Mouse (Mus musculus) MEL (cell line): ENCODE measurements around the gene P4ha2. TPM values are rescaled to one million over a fixed set of nuclear protein-coding genes. Genes with fewer than 3 reads are reported as not detected.

Source experiments
- DNase-seq: peaks from one replicate; pipeline ENCODE4 v3.0.0; 2011; ENCODE audit warnings: low read depth, low spot score
- H3K27ac ChIP-seq: 2 replicates; pipeline ENCODE4 v1.5.1; 2012; ENCODE audit warnings: low read depth, mild to moderate bottlenecking, control low read depth, low read length, moderate library complexity; ENCODE audit not compliant: control insufficient read depth
- H3K27me3 ChIP-seq, 2 experiments: fragments of 150-350 bp in 1 of 2; sonication (generic) in 1 of 2; 2 replicates each; pipeline ENCODE4 v1.6.1; 2012; ENCODE audit warnings: low read length in 2 of 2, mild to moderate bottlenecking in 2 of 2, improper control_type of control experiment in 1 of 2, moderate library complexity in 1 of 2; ENCODE audit not compliant: insufficient read depth in 2 of 2, control insufficient read depth in 1 of 2
- H3K36me3 ChIP-seq, 2 experiments: 2 replicates each; pipeline ENCODE4 v1.6.1; 2012 to 2014; ENCODE audit warnings: low read length in 2 of 2, improper control_type of control experiment in 1 of 2, inconsistent platforms in 1 of 2, mild to moderate bottlenecking in 1 of 2; ENCODE audit not compliant: insufficient read depth in 2 of 2, control insufficient read depth in 1 of 2
- H3K4me1 ChIP-seq, 2 experiments: fragments of 150-350 bp in 1 of 2; sonication (generic) in 1 of 2; 2 replicates each; pipeline ENCODE4 v1.6.1; 2012; ENCODE audit warnings: low read length in 2 of 2, improper control_type of control experiment in 1 of 2, mild to moderate bottlenecking in 1 of 2; ENCODE audit not compliant: insufficient read depth in 2 of 2, control insufficient read depth in 1 of 2
- H3K4me3 ChIP-seq, 2 experiments: fragments of 150-350 bp in 1 of 2; sonication (generic) in 1 of 2; 2 replicates each; pipeline ENCODE4 v1.5.1; 2012; ENCODE audit warnings: low read depth in 2 of 2, low read length in 2 of 2, mild to moderate bottlenecking in 2 of 2, moderate library complexity in 2 of 2, control low read depth in 1 of 2, improper control_type of control experiment in 1 of 2; ENCODE audit not compliant: control insufficient read depth in 1 of 2, insufficient read depth in 1 of 2
- H3K79me2 ChIP-seq: 2 replicates; pipeline ENCODE4 v1.6.1; 2012; ENCODE audit warnings: mild to moderate bottlenecking, low read length, moderate library complexity; ENCODE audit not compliant: control insufficient read depth, poor library complexity, insufficient read depth
- H3K9ac ChIP-seq: 2 replicates; pipeline ENCODE4 v1.6.1; 2012; ENCODE audit warnings: low read depth, mild to moderate bottlenecking, control low read depth, low read length, moderate library complexity; ENCODE audit not compliant: control insufficient read depth, poor library complexity, severe bottlenecking
- H3K9me3 ChIP-seq: fragments of 150-350 bp; sonication (generic); replicated peaks from 2 replicates; pipeline ENCODE4 v1.6.1; 2012; ENCODE audit warnings: mild to moderate bottlenecking, low read length, improper control_type of control experiment, moderate library complexity; ENCODE audit not compliant: insufficient read depth
- CHD1 ChIP-seq: IDR thresholded peaks from 2 replicates; pipeline ENCODE4 v1.6.1; 2012; ENCODE audit warnings: low read depth, mild to moderate bottlenecking, inconsistent platforms, low read length, improper control_type of control experiment
- CTCF ChIP-seq, 3 experiments: IDR thresholded peaks in 2 of 3; conservative IDR thresholded peaks in 1 of 3; 2 replicates each; pipeline ENCODE4 v1.5.1; 2011 to 2012; ENCODE audit warnings: low read length in 3 of 3, low read depth in 2 of 3, mild to moderate bottlenecking in 2 of 3, improper control_type of control experiment in 1 of 3, inconsistent platforms in 1 of 3, mixed read lengths in 1 of 3, moderate library complexity in 1 of 3; ENCODE audit not compliant: control insufficient read depth in 1 of 3, insufficient read depth in 1 of 3, poor library complexity in 1 of 3, severe bottlenecking in 1 of 3
- EP300 ChIP-seq, 2 experiments: IDR thresholded peaks; 2 replicates each; pipeline ENCODE4 v1.6.1; 2011; ENCODE audit warnings: improper control_type of control experiment in 2 of 2, low read length in 2 of 2, low read depth in 1 of 2, mild to moderate bottlenecking in 1 of 2
- ETS1 ChIP-seq: IDR thresholded peaks from 2 replicates; pipeline ENCODE4 v1.6.1; 2012; ENCODE audit warnings: low read depth, mild to moderate bottlenecking, inconsistent platforms, low read length, improper control_type of control experiment, moderate library complexity
- GABPA ChIP-seq: IDR thresholded peaks from 2 replicates; pipeline ENCODE4 v1.6.1; 2012; ENCODE audit warnings: low read depth, mild to moderate bottlenecking, inconsistent platforms, low read length, improper control_type of control experiment, moderate library complexity
- GATA1 ChIP-seq: IDR thresholded peaks from 2 replicates; pipeline ENCODE4 v1.6.1; 2011; ENCODE audit warnings: low read depth, low read length, improper control_type of control experiment
- HCFC1 ChIP-seq: IDR thresholded peaks from 2 replicates; pipeline ENCODE4 v1.6.1; 2012; ENCODE audit warnings: low read depth, mild to moderate bottlenecking, inconsistent platforms, low read length, improper control_type of control experiment, moderate library complexity
- MAFK ChIP-seq: IDR thresholded peaks from 2 replicates; pipeline ENCODE4 v1.6.1; 2011; ENCODE audit warnings: low read depth, mild to moderate bottlenecking, low read length, improper control_type of control experiment, borderline replicate concordance
- MAX ChIP-seq: IDR thresholded peaks from 2 replicates; pipeline ENCODE4 v1.6.1; 2011; ENCODE audit warnings: low read length, improper control_type of control experiment
- MXI1 ChIP-seq: IDR thresholded peaks from 2 replicates; pipeline ENCODE4 v1.6.1; 2011; ENCODE audit warnings: mild to moderate bottlenecking, low read depth, low read length, improper control_type of control experiment
- MYC ChIP-seq: IDR thresholded peaks from 2 replicates; pipeline ENCODE4 v1.6.1; 2011; ENCODE audit warnings: low read depth, mild to moderate bottlenecking, low read length, improper control_type of control experiment, moderate library complexity
- POLR2A ChIP-seq, 2 experiments: IDR thresholded peaks; 2 replicates each; pipeline ENCODE4 v1.6.1; 2011 to 2012; ENCODE audit warnings: low read length in 2 of 2, mild to moderate bottlenecking in 2 of 2, control low read depth in 1 of 2, improper control_type of control experiment in 1 of 2, low read depth in 1 of 2, moderate library complexity in 1 of 2; ENCODE audit not compliant: control insufficient read depth in 1 of 2, insufficient read depth in 1 of 2, poor library complexity in 1 of 2
- RCOR1 ChIP-seq: IDR thresholded peaks from 2 replicates; pipeline ENCODE4 v1.6.1; 2012; ENCODE audit warnings: low read depth, mild to moderate bottlenecking, inconsistent platforms, low read length, improper control_type of control experiment
- SIN3A ChIP-seq: IDR thresholded peaks from 2 replicates; pipeline ENCODE4 v1.6.1; 2012; ENCODE audit warnings: low read length, improper control_type of control experiment, inconsistent platforms
- SMC3 ChIP-seq: IDR thresholded peaks from 2 replicates; pipeline ENCODE4 v1.6.1; 2011; ENCODE audit warnings: low read depth, low read length, improper control_type of control experiment
- TBP ChIP-seq: IDR thresholded peaks from 2 replicates; pipeline ENCODE4 v1.8.0; 2011; ENCODE audit warnings: low read depth, low read length, improper control_type of control experiment
- ZMIZ1 ChIP-seq: IDR thresholded peaks from 2 replicates; pipeline ENCODE4 v1.6.1; 2012; ENCODE audit warnings: low read depth, mild to moderate bottlenecking, inconsistent platforms, low read length, improper control_type of control experiment, moderate library complexity
- ZNF384 ChIP-seq: IDR thresholded peaks from 2 replicates; pipeline ENCODE4 v1.6.1; 2012; ENCODE audit warnings: low read depth, mild to moderate bottlenecking, inconsistent platforms, low read length, improper control_type of control experiment
- polyA plus RNA-seq, 2 experiments: library from polyadenylated mRNA; stranded (reverse) in 1 of 2; unstranded in 1 of 2; fragments of >175 nt in 1 of 2; fragments of >200 nt in 1 of 2; gene quantifications; 2 replicates each; pipeline versions ENCODE4 v1.2.1 to v1.2.4; 2012; ENCODE audit warnings: low replicate concordance in 2 of 2, low read depth in 1 of 2; ENCODE audit not compliant: insufficient read length in 2 of 2, insufficient read depth in 1 of 2, missing spikeins in 1 of 2
- total RNA-seq: library from RNA; depleted of rRNA; stranded (reverse); fragments of 300-350 nt; gene quantifications from 2 replicates; pipeline ENCODE4 v1.2.3, GENCODE M21; 2012

P4ha2 gene
- total and polyA plus RNA-seq, 3 experiments, result 18.6 to 57.8 TPM; not detected in 1

GRCm38 (mm10) chr11:54091726-54092125 is 8.2 kb upstream of the P4ha2 start:
- DNase-seq, result peak; percentile 90
- peak overlapping the region; percentile 1 to 28; a peak in 3 of 4 replicates for H3K4me3 ChIP-seq
- H3K27ac ChIP-seq, result no peak overlapping the region
- TF ChIP-seq SMC3, result peak; percentile 28; the same call in 1 of the 2 replicates
- peak; percentile 43 to 70; a peak in 2 of 4 replicates for TF ChIP-seq EP300 (IDR thresholded peaks at IDR 0.05; ENCODE audit: low read depth in 1 of 2, low read length in 2 of 2)
- TF ChIP-seq MAX, result peak; percentile 18; the same call in 1 of the 2 replicates
- TF ChIP-seq TBP, result peak; percentile 68
- TF ChIP-seq CTCF (IDR thresholded peaks at IDR 0.05 in 2 of 3, conservative IDR thresholded peaks at IDR 0.05 in 1 of 3; ENCODE audit: control insufficient read depth in 1 of 3, insufficient read depth in 1 of 3, low read depth in 2 of 3, low read length in 3 of 3, poor library complexity in 1 of 3, severe bottlenecking in 1 of 3), result peak in 2 of 3 experiments; percentile 18 to 20; a peak in 2 of 6 replicates
- no peak for TF ChIP-seq HCFC1
- peak in 1 of 2 experiments; percentile 32; a peak in 1 of 4 replicates for TF ChIP-seq POLR2A (IDR thresholded peaks at IDR 0.05; ENCODE audit: control insufficient read depth in 1 of 2, insufficient read depth in 1 of 2, low read depth in 1 of 2, low read length in 2 of 2, poor library complexity in 1 of 2)
- no peak for TF ChIP-seq ZNF384
- TF ChIP-seq MYC, result peak; percentile 77
- TF ChIP-seq RCOR1, result peak; percentile 87
- TF ChIP-seq ETS1, result peak; percentile 52; the same call in 1 of the 2 replicates
- peak; percentile 45 for TF ChIP-seq SIN3A
- peak; percentile 65 for TF ChIP-seq GATA1
- TF ChIP-seq GABPA, result no peak
- TF ChIP-seq MXI1, result peak; percentile 59
- TF ChIP-seq CHD1, result no peak
- H3K9me3 ChIP-seq, result no peaks in the 10 kb centered on the region
- no peaks in the 10 kb centered on the region for H3K79me2 ChIP-seq
- peaks cover 0 to 18% of the 10 kb centered on the region in 2 experiments; a peak in 2 of 4 replicates for H3K36me3 ChIP-seq
- no peaks in the 10 kb centered on the region for H3K27me3 ChIP-seq
- H3K4me1 ChIP-seq, result peaks cover 7 to 23% of the 10 kb centered on the region in 2 experiments
- H3K9ac ChIP-seq, result no peak overlapping the region

- Histone ChIP-seq H3K4me3 (peak overlapping the region; percentile 1 to 28; a peak in 3 of 4 replicates), H3K27me3 (no peaks in the 10 kb centered on the region), H3K27ac (no peak overlapping the region), H3K4me1 (peaks cover 7 to 23% of the 10 kb centered on the region in 2 experiments), H3K9me3 (no peaks in the 10 kb centered on the region), H3K36me3 (peaks cover 0 to 18% of the 10 kb centered on the region in 2 experiments; a peak in 2 of 4 replicates), H3K9ac (no peak overlapping the region), H3K79me2 (no peaks in the 10 kb centered on the region)
- no peak for DNase-seq
- no peak for TF ChIP-seq MAFK
- TF ChIP-seq ZMIZ1, result no peak
- TF ChIP-seq ETS1, result peak; percentile 26; the same call in 1 of the 2 replicates
- TF ChIP-seq RCOR1, result peak; percentile 71; the same call in 1 of the 2 replicates
- peak; percentile 28 to 49; a peak in 2 of 4 replicates for TF ChIP-seq EP300 (IDR thresholded peaks at IDR 0.05; ENCODE audit: low read depth in 1 of 2, low read length in 2 of 2)
- peak; percentile 57 for TF ChIP-seq GATA1
These were observed 7.7 kb upstream of the P4ha2 start for GRCm38 (mm10) chr11:54092188-54092587.
